Mouse (Mus musculus): ENCODE measurements around the gene Cfap97d2. TPM values are rescaled to one million over a fixed set of nuclear protein-coding genes. Genes with fewer than 3 reads are reported as not detected.
A peak's percentile ranks its signal among the peaks of the same experiment; 100 is the strongest.

Cfap97d2 gene
- 2.5 and 2.7 TPM in 2 replicates for polyA plus RNA-seq (2012; rRNA removed)

- DNase-seq (ENCODE audit: extremely low spot score in 1 of 2, low spot score in 1 of 2) = peak; percentile 21 to 60
These were observed at the start of gene Cfap97d2 for GRCm38 (mm10) chr8:13705668-13706067. Gene Cfap97d2, plus strand, starts transcription at chr8:13705889.

GRCm38 (mm10) chr8:13657479-13657878 lies 48.2 kb upstream of the Cfap97d2 start:
- no peak for DNase-seq (ENCODE audit: extremely low spot score in 1 of 2, low spot score in 1 of 2)

GRCm38 (mm10) chr8:13660323-13660722 lies 45.4 kb upstream of the Cfap97d2 start:
- DNase-seq (ENCODE audit: extremely low spot score in 1 of 2, low spot score in 1 of 2) = peak in 1 of 2 experiments; percentile 45

DNA sequence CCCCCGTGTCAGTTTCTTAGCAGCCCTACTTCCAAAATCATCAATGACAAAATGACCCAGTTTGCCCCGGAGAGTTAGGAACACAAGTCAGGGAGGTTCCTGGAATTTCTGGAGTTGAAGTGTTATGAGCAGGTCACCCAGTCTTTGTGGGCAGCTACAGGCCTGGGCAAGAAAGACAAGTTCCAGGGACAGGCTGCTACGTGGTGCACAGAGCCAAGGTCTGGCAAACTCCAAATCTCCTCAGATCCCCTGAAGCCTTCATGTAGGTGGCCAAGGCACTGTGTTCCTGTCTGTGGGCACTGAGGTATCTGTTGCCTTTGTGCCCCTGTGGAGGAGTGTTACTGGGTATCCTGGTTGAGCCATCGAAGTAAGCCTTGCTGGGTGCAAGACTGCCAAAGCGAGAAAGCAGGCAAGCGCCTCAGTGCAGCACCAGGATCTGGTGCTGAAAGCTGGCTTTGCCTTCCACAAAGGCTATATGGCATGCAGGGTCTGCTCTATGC lies 40.9 kb upstream of the Cfap97d2 start:
- DNase-seq (ENCODE audit: extremely low spot score in 1 of 2, low spot score in 1 of 2) = no peak

GRCm38 (mm10) chr8:13665538-13665937 lies 40.2 kb upstream of the Cfap97d2 start:
- no peak for DNase-seq (ENCODE audit: extremely low spot score in 1 of 2, low spot score in 1 of 2)

DNA sequence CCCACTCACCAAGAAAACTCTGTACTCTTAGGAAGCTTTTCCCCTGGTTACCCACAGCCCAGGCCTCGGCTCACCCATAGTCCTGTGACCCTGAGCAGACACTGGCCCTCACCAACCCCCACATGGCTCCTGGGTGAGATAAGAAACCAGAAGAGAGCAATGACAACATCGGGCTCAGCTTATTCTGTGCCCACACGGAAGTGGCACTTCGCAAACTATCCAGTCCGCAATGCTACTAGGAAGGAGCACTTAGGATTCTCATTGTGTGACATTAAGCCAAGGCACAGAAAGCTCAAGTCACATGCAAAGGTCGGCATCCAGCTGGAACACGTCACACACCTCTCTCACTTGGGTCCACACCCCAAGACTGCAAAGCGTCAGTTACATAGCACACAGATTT lies 39.7 kb upstream of the Cfap97d2 start:
- no peak for DNase-seq (ENCODE audit: extremely low spot score in 1 of 2, low spot score in 1 of 2)

DNA sequence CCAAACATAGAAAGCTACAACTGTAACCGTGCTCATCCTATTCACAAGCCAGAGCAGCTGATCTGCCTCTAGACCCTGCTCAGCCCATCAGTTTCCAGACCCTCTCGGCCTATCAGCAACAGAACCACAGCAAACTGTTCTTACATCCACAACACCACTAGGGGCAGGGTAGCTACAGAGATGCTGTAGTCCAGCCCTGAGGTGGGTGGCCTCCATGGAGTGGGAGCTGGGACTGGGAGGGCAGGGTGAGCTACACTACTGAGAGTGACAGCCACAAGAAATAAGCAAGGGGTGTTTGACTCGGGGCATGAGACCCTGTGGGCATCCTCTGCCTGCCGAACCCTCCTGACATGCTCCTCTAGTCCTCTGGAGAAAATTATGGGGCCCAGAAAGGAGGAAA lies 37.8 kb upstream of the Cfap97d2 start:
- DNase-seq (ENCODE audit: extremely low spot score in 1 of 2, low spot score in 1 of 2) = no peak

DNA sequence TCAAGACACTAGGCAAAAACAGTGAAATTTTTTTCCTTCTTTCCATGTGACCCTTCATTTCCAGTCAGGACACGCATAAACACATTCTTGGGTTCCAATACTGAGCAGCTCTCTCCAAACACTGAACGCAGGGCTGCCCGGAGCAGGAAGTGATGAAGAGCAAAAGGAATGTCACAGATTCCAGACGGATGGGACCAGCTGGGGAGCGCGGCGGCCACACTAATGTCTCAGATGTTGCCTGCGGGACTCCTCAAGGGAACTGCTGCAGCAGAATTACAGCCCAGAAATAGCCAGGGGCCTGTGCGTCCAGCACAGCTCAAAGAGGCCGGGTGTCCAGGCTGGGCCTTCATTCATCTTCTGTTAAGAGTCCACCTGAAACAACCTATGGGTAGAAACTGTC lies 37.3 kb upstream of the Cfap97d2 start:
- DNase-seq (ENCODE audit: extremely low spot score in 1 of 2, low spot score in 1 of 2) = no peak

DNA sequence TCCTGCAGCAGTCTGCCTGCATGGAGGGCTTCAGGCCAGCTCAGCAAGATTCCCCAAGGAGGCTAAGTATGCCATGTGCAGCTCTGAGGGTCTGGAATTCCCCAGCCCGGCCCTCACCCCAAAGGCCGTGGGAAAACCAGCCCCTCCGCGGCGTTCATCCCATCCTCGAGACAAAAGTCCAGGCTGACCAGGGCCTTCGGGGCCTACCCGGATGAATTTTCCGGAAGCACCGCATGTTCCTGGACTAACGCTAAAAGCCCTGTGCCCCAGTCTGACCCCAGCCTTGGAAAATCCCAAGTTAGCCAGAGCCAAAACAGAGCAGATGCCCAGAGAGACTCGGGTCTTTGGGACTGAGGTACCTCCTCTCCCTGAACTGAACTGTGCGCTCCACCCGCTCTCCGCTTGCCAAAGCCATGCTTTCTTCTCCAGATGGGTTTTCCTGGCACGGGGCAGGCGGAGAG lies 35.6 kb upstream of the Cfap97d2 start:
- DNase-seq (ENCODE audit: extremely low spot score in 1 of 2, low spot score in 1 of 2) = no peak

GRCm38 (mm10) chr8:13671246-13672003 lies 34.3 kb upstream of the Cfap97d2 start:
- DNase-seq (ENCODE audit: extremely low spot score in 1 of 2, low spot score in 1 of 2) = no peak

GRCm38 (mm10) chr8:13673215-13673614 lies 32.5 kb upstream of the Cfap97d2 start:
- no peak for DNase-seq (ENCODE audit: extremely low spot score in 1 of 2, low spot score in 1 of 2)

GRCm38 (mm10) chr8:13674294-13675010 lies 31.2 kb upstream of the Cfap97d2 start:
- DNase-seq (ENCODE audit: extremely low spot score in 1 of 2, low spot score in 1 of 2) = no peak

- no peak for DNase-seq (ENCODE audit: extremely low spot score in 1 of 2, low spot score in 1 of 2)
These were observed 30.6 kb upstream of the Cfap97d2 start for GRCm38 (mm10) chr8:13675121-13675520.

DNA sequence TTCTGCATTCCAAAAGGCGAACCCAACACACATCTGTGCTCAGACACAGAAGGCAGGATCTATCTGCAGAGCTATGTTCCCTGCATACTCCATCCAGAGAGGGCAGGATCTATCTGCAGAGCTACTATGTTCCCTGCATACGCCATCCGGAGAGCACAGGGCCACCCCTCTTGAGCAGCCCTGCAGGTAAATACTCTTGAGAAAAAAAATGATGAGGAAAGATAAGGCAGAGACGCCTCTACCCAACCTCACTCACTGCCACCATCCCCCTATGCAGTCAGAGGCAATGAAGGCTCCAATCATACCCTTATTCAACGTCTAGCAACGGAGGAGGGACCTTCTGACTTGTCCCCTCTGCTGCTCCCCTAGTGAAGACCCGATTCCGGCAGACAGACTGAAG lies 30.2 kb upstream of the Cfap97d2 start:
- no peak for DNase-seq (ENCODE audit: extremely low spot score in 1 of 2, low spot score in 1 of 2)

DNA sequence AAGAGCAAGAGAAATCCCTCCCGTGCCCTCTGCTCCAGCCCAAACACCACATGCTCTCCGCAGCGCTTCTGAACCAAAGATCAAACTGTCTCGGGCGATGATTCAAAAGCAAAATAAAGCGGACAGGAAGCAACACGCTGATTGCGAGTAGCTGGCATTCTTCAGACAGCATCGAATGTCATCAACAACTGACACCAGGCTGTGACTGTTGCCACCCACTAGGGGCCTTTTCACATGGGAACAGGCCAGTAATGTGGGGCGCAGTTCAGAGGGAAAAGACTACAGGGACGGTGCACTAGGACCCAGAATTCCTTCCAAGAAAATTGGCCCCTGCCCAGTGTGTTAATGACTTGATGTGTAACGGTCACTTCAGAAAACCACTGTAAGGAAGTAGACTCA lies 29.4 kb upstream of the Cfap97d2 start:
- peak; percentile 33 to 63 for DNase-seq (ENCODE audit: extremely low spot score in 1 of 2, low spot score in 1 of 2)

- DNase-seq (ENCODE audit: extremely low spot score in 1 of 2, low spot score in 1 of 2) = peak; percentile 49 to 74
These were observed 28.8 kb upstream of the Cfap97d2 start for GRCm38 (mm10) chr8:13676701-13677412.

DNA sequence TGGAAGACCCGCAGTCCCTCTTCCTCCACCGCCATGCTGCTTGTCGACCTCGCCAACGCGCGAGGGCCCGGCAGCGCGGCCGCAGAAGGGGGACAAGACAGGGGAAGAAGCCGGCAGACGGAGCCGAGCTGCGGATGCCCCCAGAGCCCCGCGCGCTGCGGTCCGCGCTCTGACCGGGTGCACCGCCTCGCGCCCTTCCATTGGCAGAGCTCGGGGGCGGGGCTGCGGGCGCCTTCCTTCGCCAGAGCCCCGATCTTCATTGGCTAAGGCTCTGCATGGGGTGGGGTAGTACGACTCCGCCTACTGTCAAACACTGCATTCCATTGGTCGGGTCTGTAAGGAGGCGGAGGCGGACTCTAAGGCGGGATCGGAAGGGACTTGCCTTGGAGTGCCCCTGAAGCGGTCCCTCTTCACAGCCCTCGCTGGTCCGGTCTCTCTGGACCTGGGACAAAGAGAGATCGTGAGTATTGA lies 28.2 kb upstream of the Cfap97d2 start, which contains the start of gene Rasa3:
Gene Rasa3 (minus strand): TSS at position 191 of the 471 bp plus-strand sequence.
- peak; percentile 94 to 97 for DNase-seq (ENCODE audit: extremely low spot score in 1 of 2, low spot score in 1 of 2)

- DNase-seq (ENCODE audit: extremely low spot score in 1 of 2, low spot score in 1 of 2) = no peak
These were observed 27.5 kb upstream of the Cfap97d2 start for GRCm38 (mm10) chr8:13678182-13678581.

- no peak for DNase-seq (ENCODE audit: extremely low spot score in 1 of 2, low spot score in 1 of 2)
These were observed 21.6 kb upstream of the Cfap97d2 start for GRCm38 (mm10) chr8:13684131-13684530.

DNA sequence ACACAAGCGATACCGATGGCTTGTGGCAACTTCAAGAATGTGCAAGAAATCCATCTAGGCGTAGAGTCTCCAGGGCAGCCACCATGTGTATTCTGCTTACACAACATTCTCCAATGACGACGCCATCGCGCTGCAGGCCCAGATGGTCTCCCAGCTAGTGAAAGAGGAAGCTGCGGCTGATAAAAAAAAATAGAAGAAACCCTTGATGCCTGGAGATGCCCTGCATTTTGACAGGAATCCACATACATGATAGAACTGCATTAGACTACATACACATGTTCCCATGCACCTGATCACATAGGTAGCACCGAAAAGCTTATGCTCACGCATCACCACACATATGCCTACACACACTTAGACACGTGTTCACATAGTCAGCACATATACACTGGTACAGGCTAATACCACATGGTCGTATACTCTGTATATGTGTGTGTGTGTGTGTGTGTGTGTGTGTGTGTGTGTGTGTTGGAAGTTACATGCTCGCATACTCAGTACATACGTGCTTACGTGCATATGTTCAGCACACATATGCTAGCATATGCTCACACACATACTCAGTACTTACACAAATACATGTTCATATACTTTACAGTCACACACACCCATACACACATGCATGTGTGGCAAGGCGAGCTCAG lies 19.9 kb upstream of the Cfap97d2 start:
- DNase-seq (ENCODE audit: extremely low spot score in 1 of 2, low spot score in 1 of 2) = no peak
